Mouse (Mus musculus) erythroblast, embryonic 14.5 days (primary cell): ENCODE measurements around the gene Coa4.

Experiments used
- GATA1 ChIP-seq: IDR thresholded peaks from 2 replicates; pipeline ENCODE4 v1.6.1; 2012; ENCODE audit warnings: low read length, inconsistent platforms, mixed read lengths
- TAL1 ChIP-seq: IDR thresholded peaks from 3 replicates; pipeline ENCODE4 v1.6.1; 2012; ENCODE audit warnings: low read length, inconsistent platforms, mixed read lengths

DNA sequence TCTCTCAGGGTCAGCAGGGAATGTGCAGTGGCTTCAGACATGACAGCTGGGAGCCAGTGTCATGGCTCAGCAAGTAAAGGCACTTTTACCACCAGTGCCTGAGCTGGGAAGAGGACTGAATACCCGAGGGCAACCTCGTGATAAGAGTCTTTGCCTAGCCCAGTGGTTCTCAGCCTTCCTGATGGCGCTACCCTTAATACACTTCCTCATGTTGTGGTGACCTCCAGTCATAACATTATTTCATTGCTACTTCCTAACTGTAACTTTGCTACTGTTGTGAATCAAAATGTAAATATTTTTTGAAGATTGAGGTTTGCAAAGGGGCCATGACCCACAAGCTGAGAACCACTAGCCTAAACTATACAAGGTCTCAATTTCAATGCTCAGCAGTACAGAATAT lies 28.2 kb upstream of the Coa4 start:
- no peak for TF ChIP-seq TAL1
- TF ChIP-seq GATA1, result no peak
